Mouse (Mus musculus) neutrophil, adult 5-6 weeks (primary cell): ENCODE measurements around the gene Tnfrsf4. TPM values are rescaled to one million over a fixed set of nuclear protein-coding genes. Genes with fewer than 3 reads are reported as not detected.
A peak's percentile ranks its signal among the peaks of the same experiment; 100 is the strongest.

Experiments used
- ATAC-seq: fragments of 151-379, 151-347 bp; 2 replicates; pipeline ENCODE4 v1.8.0; 2017; ENCODE audit warnings: mild to moderate bottlenecking, moderate TSS enrichment; ENCODE audit not compliant: insufficient number of reproducible peaks, poor library complexity, low FRiP score, severe bottlenecking; ENCODE audit errors: extremely low read depth
- total RNA-seq: library from RNA; stranded (forward); fragments of 200-1000 nt; gene quantifications from 2 replicates; pipeline ENCODE4 v1.2.3, GENCODE M21; 2017

The Tnfrsf4 gene
- 2.6 and 7.6 TPM in 2 replicates for total RNA-seq

- ATAC-seq: no peak
Observed at GRCm38 (mm10) chr4:156013637-156014036, at the start of gene Tnfrsf4. Tnfrsf4 (plus strand) TSS chr4:156013843.

- no peak for ATAC-seq
Observed at GRCm38 (mm10) chr4:155964396-155964795, 49.2 kb upstream of the Tnfrsf4 start.

GRCm38 (mm10) chr4:155969043-155969653 lies 44.5 kb upstream of the Tnfrsf4 start:
- ATAC-seq: no peak

GRCm38 (mm10) chr4:155970286-155970685 lies 43.4 kb upstream of the Tnfrsf4 start:
- no peak for ATAC-seq

- no peak for ATAC-seq
Observed at GRCm38 (mm10) chr4:155972651-155973050, 41.0 kb upstream of the Tnfrsf4 start.

GRCm38 (mm10) chr4:155973239-155973638 lies 40.4 kb upstream of the Tnfrsf4 start:
- ATAC-seq: no peak

GRCm38 (mm10) chr4:155981436-155982082 lies 32.1 kb upstream of the Tnfrsf4 start:
- ATAC-seq: no peak

- ATAC-seq: no peak
Observed at GRCm38 (mm10) chr4:155983788-155984187, 29.9 kb upstream of the Tnfrsf4 start.

GRCm38 (mm10) chr4:155991211-155991907 lies 22.3 kb upstream of the Tnfrsf4 start:
- ATAC-seq: no peak

GRCm38 (mm10) chr4:155991908-155992230 lies 21.8 kb upstream of the Tnfrsf4 start:
- ATAC-seq: no peak

- ATAC-seq: peak; percentile 71
Observed at GRCm38 (mm10) chr4:155992241-155992905, 21.3 kb upstream of the Tnfrsf4 start, which contains the start of the genes B3galt6 and Sdf4. B3galt6 (minus strand) TSS chr4:155992649. Sdf4 (plus strand) TSS chr4:155992872.

- ATAC-seq: peak; percentile 84
Observed at GRCm38 (mm10) chr4:155992906-155993547, 20.6 kb upstream of the Tnfrsf4 start.

- no peak for ATAC-seq
Observed at GRCm38 (mm10) chr4:155993606-155994005, 20.0 kb upstream of the Tnfrsf4 start.

GRCm38 (mm10) chr4:156004109-156004508 lies 9.5 kb upstream of the Tnfrsf4 start:
- no peak for ATAC-seq

- no peak for ATAC-seq
Observed at GRCm38 (mm10) chr4:156008369-156008768, 5.3 kb upstream of the Tnfrsf4 start.

- no peak for ATAC-seq
Observed at GRCm38 (mm10) chr4:156014436-156014835, 793 bp downstream of the Tnfrsf4 start.

- ATAC-seq: no peak
Observed at GRCm38 (mm10) chr4:156019771-156020170, 6.1 kb downstream of the Tnfrsf4 start.

- no peak for ATAC-seq
Observed at GRCm38 (mm10) chr4:156021381-156021780, 7.7 kb downstream of the Tnfrsf4 start.

- peak; percentile 33; the same call in 1 of the 2 replicates for ATAC-seq
Observed at GRCm38 (mm10) chr4:156021942-156022419, 8.3 kb downstream of the Tnfrsf4 start.
